Mouse (Mus musculus) liver, embryonic 14.5 days (tissue): ENCODE results near the gene St8sia1. TPM values are rescaled to one million over a fixed set of nuclear protein-coding genes. Genes with fewer than 3 reads are reported as not detected.

Experiments
- ATAC-seq: fragments of 200-750 bp; cut with Nextera tagmentation; 2 replicates; pipeline ENCODE4 v1.8.0; 2017; ENCODE audit warnings: moderate number of reproducible peaks, mild to moderate bottlenecking, moderate library complexity; ENCODE audit not compliant: insufficient read depth
- DNase-seq, 3 experiments: peaks; one replicate each; pipeline ENCODE4 v3.0.0-alpha.2; 2012 to 2013; ENCODE audit warnings: low read depth in 3 of 3, low spot score in 3 of 3
- H3K27ac ChIP-seq: fragments of 300-500 bp; sonication (generic); 2 replicates; pipeline ENCODE4 v1.5.1; 2014; ENCODE audit warnings: moderate library complexity, mild to moderate bottlenecking, control low read depth, inconsistent platforms
- H3K27me3 ChIP-seq: fragments of 300-500 bp; sonication (generic); 2 replicates; pipeline ENCODE4 v1.6.1; 2014; ENCODE audit warnings: mild to moderate bottlenecking, low read length, moderate library complexity; ENCODE audit not compliant: control insufficient read depth, insufficient read depth
- H3K36me3 ChIP-seq: fragments of 300-500 bp; sonication (generic); replicated peaks from 2 replicates; pipeline ENCODE4 v1.6.1; 2014; ENCODE audit warnings: low read depth; ENCODE audit not compliant: control insufficient read depth, insufficient read depth
- H3K4me1 ChIP-seq, 2 experiments: fragments of 200-500 bp in 1 of 2; fragments of 300-500 bp in 1 of 2; sonication (generic) in 1 of 2; replicated peaks; 2 replicates each; pipeline ENCODE4 v1.6.1; 2012 to 2014; ENCODE audit warnings: antibody characterized with exemption in 1 of 2, inconsistent platforms in 1 of 2, low read length in 1 of 2; ENCODE audit not compliant: control insufficient read depth in 2 of 2, insufficient read depth in 2 of 2
- H3K4me2 ChIP-seq: fragments of 300-500 bp; sonication (generic); 2 replicates; pipeline ENCODE4 v1.6.1; 2014; ENCODE audit warnings: low read depth, mild to moderate bottlenecking, control low read depth, moderate library complexity
- H3K4me3 ChIP-seq, 2 experiments: fragments of 200-500 bp in 1 of 2; fragments of 300-500 bp in 1 of 2; sonication (generic) in 1 of 2; 2 replicates each; pipeline ENCODE4 v1.5.1; 2012 to 2014; ENCODE audit warnings: low read depth in 2 of 2, low read length in 2 of 2, mild to moderate bottlenecking in 2 of 2, control low read depth in 1 of 2, inconsistent platforms in 1 of 2, moderate library complexity in 1 of 2; ENCODE audit not compliant: insufficient read depth in 1 of 2
- H3K9ac ChIP-seq: fragments of 300-500 bp; sonication (generic); replicated peaks from 2 replicates; pipeline ENCODE4 v1.6.1; 2014; ENCODE audit warnings: mild to moderate bottlenecking, control low read depth, moderate library complexity
- H3K9me3 ChIP-seq: fragments of 300-500 bp; sonication (generic); 2 replicates; pipeline ENCODE4 v1.6.1; 2016; ENCODE audit warnings: low read length, mixed read lengths; ENCODE audit not compliant: control insufficient read depth
- CTCF ChIP-seq: IDR thresholded peaks from 2 replicates; pipeline ENCODE4 v1.5.1; 2016; ENCODE audit warnings: antibody characterized with exemption, low read depth, control low read depth
- EP300 ChIP-seq: IDR thresholded peaks from 2 replicates; pipeline ENCODE4 v1.6.1; 2016; ENCODE audit warnings: antibody characterized with exemption, low read depth
- WGBS: fragments of 180-500 bp; shearing (Covaris S2); extraction: QIAGEN DNeasy Blood & Tissue Kit; methylation state at CpG from one replicate; pipeline ENCODE4 v1.1.7; 2014; ENCODE audit not compliant: insufficient replicate concordance; 5-methylcytosine and 5-hydroxymethylcytosine counted together
- polyA plus RNA-seq, 2 experiments: library from polyadenylated mRNA; depleted of rRNA in 1 of 2; stranded (reverse) in 1 of 2; unstranded in 1 of 2; fragments of >200 nt; fragmentation: Nextera tagmentation in 1 of 2; extraction: Ambion mirVana in 1 of 2; gene quantifications; 2 replicates each; pipeline versions ENCODE4 v1.2.1 to v1.2.3; 2012 to 2014

The St8sia1 gene
- polyA plus RNA-seq, 2 experiments = 0.03 to 0.07 TPM

DNA sequence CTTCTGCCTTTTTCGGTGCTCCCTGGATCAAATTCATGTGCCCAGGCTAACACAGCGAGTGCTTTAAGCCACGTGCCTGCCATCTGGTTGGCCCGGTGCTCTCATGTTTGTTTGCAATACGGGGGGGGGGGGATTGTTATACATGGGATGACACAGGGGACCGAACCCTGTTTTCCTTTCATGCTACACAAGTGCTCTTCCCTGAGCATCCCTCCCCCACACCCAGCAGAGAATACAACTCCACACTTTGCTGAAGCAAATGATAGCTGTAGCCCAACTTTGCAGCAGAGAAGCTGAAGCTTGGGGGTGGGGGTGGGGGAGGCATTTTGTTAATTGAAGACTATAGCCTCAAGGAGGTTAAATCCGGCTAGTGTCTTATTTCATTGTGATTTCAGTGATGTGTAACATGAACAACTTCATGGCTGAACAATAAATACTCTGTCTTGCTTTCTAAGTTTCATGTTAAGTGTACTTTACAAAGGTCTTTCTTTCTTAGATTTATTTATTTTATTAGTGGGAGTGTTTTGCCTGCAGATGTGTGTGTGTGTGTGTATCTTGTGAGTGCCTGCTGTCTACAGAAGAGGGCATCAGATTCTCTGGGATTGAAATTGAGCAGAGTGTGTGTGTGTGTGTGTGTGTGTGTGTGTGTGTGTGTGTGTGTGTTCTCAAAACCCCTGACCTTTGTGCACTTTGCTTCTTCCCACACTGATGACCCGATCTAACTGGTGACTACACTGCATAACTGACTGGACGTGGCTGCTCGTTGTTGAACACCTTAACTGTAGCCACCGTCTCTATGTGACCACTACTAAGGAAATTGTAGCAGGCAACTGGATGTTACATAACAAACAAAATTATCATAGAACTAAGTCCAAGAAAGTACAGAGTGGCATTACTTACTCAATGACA lies 161.4 kb downstream of the St8sia1 start:
- ATAC-seq (no peak), DNase-seq (no peak)
- Histone ChIP-seq H3K4me3 (no peak overlapping the region), H3K36me3 (no peaks in the 10 kb centered on the region), H3K4me2 (no peak overlapping the region), H3K27me3 (no peaks in the 10 kb centered on the region), H3K27ac (no peak overlapping the region), H3K4me1 (peaks cover 0 to 15% of the 10 kb centered on the region in 2 experiments; a peak in 2 of 4 replicates), H3K9me3 (no peaks in the 10 kb centered on the region), H3K9ac (no peak overlapping the region)
- TF ChIP-seq EP300 (no peak), CTCF (no peak)
- WGBS = 51% methylated on average over 11 of the region's 11 CpGs

DNA sequence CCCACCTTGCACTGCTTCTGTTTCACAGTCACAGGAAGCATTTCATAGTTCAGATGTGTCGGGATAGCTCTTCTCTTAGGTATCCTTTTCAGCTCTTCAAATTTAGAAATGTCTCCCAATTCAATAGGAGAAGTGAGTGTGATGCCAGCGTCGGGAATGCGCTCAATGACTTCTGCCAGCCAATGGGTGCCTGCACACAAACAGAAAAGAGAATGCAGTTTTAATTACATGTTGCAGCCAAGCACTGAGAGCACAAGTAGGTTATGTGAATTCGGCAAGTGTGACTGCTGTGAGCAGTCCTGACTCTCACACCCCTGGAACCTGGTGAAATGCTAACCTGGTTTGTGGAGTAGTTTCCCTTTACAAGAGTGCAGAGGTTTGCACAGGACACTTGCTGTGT lies 162.6 kb downstream of the St8sia1 start:
- no peaks in the 10 kb centered on the region for H3K9me3 ChIP-seq
- no peak overlapping the region for H3K27ac ChIP-seq
- H3K4me2 ChIP-seq = no peak overlapping the region
- WGBS = 69% methylated on average over 5 of the region's 5 CpGs
- H3K4me3 ChIP-seq = no peak overlapping the region
- ATAC-seq (no peak), DNase-seq (no peak)
- no peaks in the 10 kb centered on the region for H3K36me3 ChIP-seq
- no peaks in the 10 kb centered on the region for H3K27me3 ChIP-seq
- H3K4me1 ChIP-seq = peaks cover 0 to 15% of the 10 kb centered on the region in 2 experiments; a peak in 2 of 4 replicates
- H3K9ac ChIP-seq = no peak overlapping the region
- TF ChIP-seq CTCF = no peak
- TF ChIP-seq EP300 = no peak

DNA sequence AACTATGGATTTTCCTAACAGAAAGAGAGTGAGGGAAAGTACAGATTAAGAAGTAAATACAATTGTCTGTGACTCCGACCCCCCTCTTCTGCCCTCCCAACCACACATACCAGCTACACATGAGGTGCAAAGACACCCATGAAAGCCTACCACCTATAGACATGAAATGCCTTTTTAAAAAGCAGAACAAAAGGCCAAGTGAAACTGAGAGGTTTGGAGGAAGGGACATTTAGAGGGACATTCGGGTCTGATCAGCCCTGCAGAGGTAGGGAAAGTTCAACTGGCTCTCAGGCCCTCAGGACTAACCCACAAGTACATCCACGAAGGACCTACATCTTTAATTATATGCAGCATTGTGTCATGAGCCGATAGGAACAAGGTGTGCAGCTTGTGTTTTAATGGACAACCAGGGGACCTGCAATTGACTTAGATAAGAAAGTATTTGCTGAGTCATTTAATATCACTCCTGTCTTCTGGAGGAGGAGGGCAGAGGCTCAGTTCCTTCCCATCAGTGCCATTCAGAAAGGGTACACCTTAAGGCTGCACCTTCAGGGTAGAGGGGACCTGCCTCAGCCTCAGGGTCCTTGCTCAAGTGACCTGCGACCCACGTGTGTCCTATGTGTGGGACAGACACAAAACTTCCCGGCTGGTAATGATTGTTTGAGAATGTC lies 164.4 kb downstream of the St8sia1 start:
- WGBS = 42% methylated on average over 7 of the region's 7 CpGs
- ATAC-seq (peak; percentile 41), DNase-seq (no peak)
- H3K9me3 ChIP-seq = no peaks in the 10 kb centered on the region
- no peaks in the 10 kb centered on the region for H3K27me3 ChIP-seq
- TF ChIP-seq EP300 = no peak
- no peak for TF ChIP-seq CTCF
- H3K9ac ChIP-seq = no peak overlapping the region
- H3K27ac ChIP-seq = no peak overlapping the region
- H3K4me2 ChIP-seq = no peak overlapping the region
- H3K4me3 ChIP-seq = no peak overlapping the region
- peaks cover 0 to 14% of the 10 kb centered on the region in 2 experiments; a peak in 2 of 4 replicates for H3K4me1 ChIP-seq
- H3K36me3 ChIP-seq = no peaks in the 10 kb centered on the region

DNA sequence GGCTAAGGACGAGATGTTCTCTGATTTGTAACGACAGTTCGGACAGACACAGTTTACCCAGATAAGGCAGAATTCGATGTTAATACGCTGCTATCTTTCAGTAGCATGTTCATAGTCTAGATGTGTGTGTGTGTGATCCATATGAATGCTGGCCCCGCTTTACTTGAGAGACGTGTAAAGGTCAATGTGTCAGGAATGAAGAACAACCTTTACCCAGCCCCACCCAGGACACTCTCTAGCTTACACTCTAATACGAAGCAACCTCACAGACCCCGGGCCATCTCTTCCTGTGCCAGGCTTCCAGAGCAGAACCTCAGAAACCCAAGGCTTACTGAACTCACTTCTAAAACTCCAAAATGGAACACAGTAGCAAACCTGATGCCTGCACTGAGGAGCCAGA lies 165.4 kb downstream of the St8sia1 start:
- peaks cover 0 to 14% of the 10 kb centered on the region in 2 experiments; a peak in 2 of 4 replicates for H3K4me1 ChIP-seq
- no peak overlapping the region for H3K9ac ChIP-seq
- H3K27me3 ChIP-seq = no peaks in the 10 kb centered on the region
- TF ChIP-seq CTCF (no peak), EP300 (peak; percentile 25; the same call in 1 of the 2 replicates)
- DNase-seq (no peak), ATAC-seq (no peak)
- no peaks in the 10 kb centered on the region for H3K9me3 ChIP-seq
- no peak overlapping the region for H3K4me3 ChIP-seq
- no peak overlapping the region for H3K4me2 ChIP-seq
- WGBS = 40% methylated on average over 9 of the region's 9 CpGs
- H3K27ac ChIP-seq = no peak overlapping the region
- no peaks in the 10 kb centered on the region for H3K36me3 ChIP-seq

DNA sequence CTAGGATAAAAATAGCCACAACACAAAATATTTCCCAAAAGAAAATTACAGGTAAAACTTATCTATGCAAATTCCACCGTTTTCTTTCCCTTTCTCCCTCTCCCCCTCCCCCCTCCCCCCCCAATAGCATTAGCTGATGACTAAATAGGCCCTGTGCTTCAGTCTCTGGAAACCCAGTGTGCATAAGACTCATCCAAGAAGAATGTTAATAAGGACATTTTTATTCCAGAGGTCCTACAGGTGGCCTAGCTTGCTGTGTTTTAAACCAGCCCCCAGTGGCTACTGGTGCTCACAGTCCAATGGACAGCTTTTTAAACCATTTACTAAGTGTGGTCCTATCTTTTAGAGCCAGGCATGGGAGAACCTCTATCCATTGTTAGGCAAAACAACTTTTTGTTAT lies 166.3 kb downstream of the St8sia1 start:
- Histone ChIP-seq H3K27ac (no peak overlapping the region), H3K9ac (no peak overlapping the region), H3K27me3 (no peaks in the 10 kb centered on the region), H3K4me2 (no peak overlapping the region), H3K4me1 (peaks cover 0 to 14% of the 10 kb centered on the region in 2 experiments; a peak in 2 of 4 replicates), H3K4me3 (no peak overlapping the region), H3K36me3 (no peaks in the 10 kb centered on the region), H3K9me3 (no peaks in the 10 kb centered on the region)
- no peak for ATAC-seq
- TF ChIP-seq CTCF (no peak), EP300 (no peak)
- no peak for DNase-seq
- WGBS = 45% methylated on average over 1 of the region's 1 CpGs
